Mouse (Mus musculus): Measurements from ENCODE around the gene Tuba1c.

Tuba1c gene

GRCm38 (mm10) chr15:99029619-99030584 lies at the start of gene Tuba1c:
Gene Tuba1c, plus strand, starts transcription at chr15:99029891.
- no peak for DNase-seq

- DNase-seq = no peak
These were observed 49.6 kb upstream of the Tuba1c start for GRCm38 (mm10) chr15:98980012-98980614.

GRCm38 (mm10) chr15:98982100-98982499 lies 47.6 kb upstream of the Tuba1c start:
- DNase-seq = no peak

GRCm38 (mm10) chr15:98983431-98984081 lies 46.1 kb upstream of the Tuba1c start:
- no peak for DNase-seq

GRCm38 (mm10) chr15:98984681-98985080 lies 45.0 kb upstream of the Tuba1c start:
- no peak for DNase-seq

- peak; percentile 85 for DNase-seq
These were observed 44.3 kb upstream of the Tuba1c start for GRCm38 (mm10) chr15:98985240-98985981.

GRCm38 (mm10) chr15:98985982-98986715 lies 43.5 kb upstream of the Tuba1c start:
- no peak for DNase-seq

GRCm38 (mm10) chr15:98987077-98987630 lies 42.5 kb upstream of the Tuba1c start:
- peak; percentile 16 for DNase-seq

- DNase-seq = peak; percentile 9
These were observed 42.0 kb upstream of the Tuba1c start for GRCm38 (mm10) chr15:98987661-98988181.

GRCm38 (mm10) chr15:98988787-98989186 lies 40.9 kb upstream of the Tuba1c start:
- no peak for DNase-seq

- DNase-seq = peak; percentile 13
These were observed 39.8 kb upstream of the Tuba1c start for GRCm38 (mm10) chr15:98989701-98990430.

GRCm38 (mm10) chr15:98990669-98991539 lies 38.8 kb upstream of the Tuba1c start:
- peak; percentile 53 for DNase-seq

GRCm38 (mm10) chr15:98991540-98992050 lies 38.1 kb upstream of the Tuba1c start:
- DNase-seq = peak; percentile 13

GRCm38 (mm10) chr15:98992086-98992912 lies 37.4 kb upstream of the Tuba1c start:
- peak; percentile 86 for DNase-seq

- peak; percentile 92 for DNase-seq
These were observed 36.4 kb upstream of the Tuba1c start for GRCm38 (mm10) chr15:98993093-98993793.

GRCm38 (mm10) chr15:98993865-98994264 lies 35.8 kb upstream of the Tuba1c start:
- DNase-seq = peak; percentile 87

- no peak for DNase-seq
These were observed 34.7 kb upstream of the Tuba1c start for GRCm38 (mm10) chr15:98994957-98995520.

Measured in cerebellum, adult 9-11 months (tissue).